Mouse (Mus musculus): ENCODE data around the gene Dhx29. TPM values are rescaled to one million over a fixed set of nuclear protein-coding genes. Genes with fewer than 3 reads are reported as not detected.

Dhx29 gene
- polyA plus RNA-seq, 1 experiment from 2014 or later = 18.0 TPM

GRCm38 (mm10) chr13:112938130-112938529 is 10.9 kb downstream of the Dhx29 start:
- no peaks in the 10 kb centered on the region for H3K27me3 ChIP-seq (replicated peaks)
- no peak overlapping the region for H3K4me3 ChIP-seq
- H3K27ac ChIP-seq (ENCODE audit: poor library complexity, severe bottlenecking) = no peak overlapping the region
- no peak overlapping the region for H3K4me2 ChIP-seq
- peaks cover 6% of the 10 kb centered on the region; the same call in 1 of the 2 replicates for H3K4me1 ChIP-seq (replicated peaks)
- H3K36me3 ChIP-seq = peaks cover 53% of the 10 kb centered on the region
- H3K9me3 ChIP-seq (replicated peaks) = no peaks in the 10 kb centered on the region
- no peak for ATAC-seq (ENCODE audit: insufficient number of reproducible peaks, low FRiP score)
- H3K9ac ChIP-seq = no peak overlapping the region
- 92% methylated on average over 8 of the region's 8 CpGs for whole genome bisulfite sequencing

- peak overlapping the region; percentile 40 for H3K4me2 ChIP-seq
- H3K4me3 ChIP-seq = peak overlapping the region; percentile 10; the same call in 1 of the 2 replicates
- H3K27me3 ChIP-seq (replicated peaks) = no peaks in the 10 kb centered on the region
- no peak overlapping the region for H3K9ac ChIP-seq
- peaks cover 64% of the 10 kb centered on the region for H3K36me3 ChIP-seq
- peaks cover 6% of the 10 kb centered on the region; the same call in 1 of the 2 replicates for H3K4me1 ChIP-seq (replicated peaks)
- no peak for ATAC-seq (ENCODE audit: insufficient number of reproducible peaks, low FRiP score)
- no peak overlapping the region for H3K27ac ChIP-seq (ENCODE audit: poor library complexity, severe bottlenecking)
- no peaks in the 10 kb centered on the region for H3K9me3 ChIP-seq (replicated peaks)
- 29% methylated on average over 15 of the region's 15 CpGs for WGBS
These were observed 14.7 kb downstream of the Dhx29 start for GRCm38 (mm10) chr13:112941879-112942330.

GRCm38 (mm10) chr13:112945312-112945711 is 18.1 kb downstream of the Dhx29 start:
- no peak overlapping the region for H3K27ac ChIP-seq (ENCODE audit: poor library complexity, severe bottlenecking)
- H3K4me3 ChIP-seq = no peak overlapping the region
- no peak for ATAC-seq (ENCODE audit: insufficient number of reproducible peaks, low FRiP score)
- peaks cover 6% of the 10 kb centered on the region; the same call in 1 of the 2 replicates for H3K4me1 ChIP-seq (replicated peaks)
- H3K4me2 ChIP-seq = no peak overlapping the region
- H3K9me3 ChIP-seq (replicated peaks) = no peaks in the 10 kb centered on the region
- no peak overlapping the region for H3K9ac ChIP-seq
- H3K36me3 ChIP-seq = peaks cover 74% of the 10 kb centered on the region
- WGBS = 92% methylated on average over 9 of the region's 9 CpGs
- no peaks in the 10 kb centered on the region for H3K27me3 ChIP-seq (replicated peaks)

GRCm38 (mm10) chr13:112945900-112946299 is 18.6 kb downstream of the Dhx29 start:
- WGBS = 82% methylated on average over 6 of the region's 6 CpGs
- Histone ChIP-seq H3K9ac (no peak overlapping the region), H3K9me3 (replicated peaks) (no peaks in the 10 kb centered on the region), H3K4me1 (replicated peaks) (peaks cover 6% of the 10 kb centered on the region; the same call in 1 of the 2 replicates), H3K27me3 (replicated peaks) (no peaks in the 10 kb centered on the region), H3K36me3 (peaks cover 78% of the 10 kb centered on the region), H3K27ac (ENCODE audit: poor library complexity, severe bottlenecking) (no peak overlapping the region), H3K4me3 (no peak overlapping the region), H3K4me2 (no peak overlapping the region)
- ATAC-seq (ENCODE audit: insufficient number of reproducible peaks, low FRiP score) = no peak

- H3K9ac ChIP-seq = no peak overlapping the region
- no peak overlapping the region for H3K4me3 ChIP-seq
- no peak overlapping the region for H3K4me2 ChIP-seq
- no peak for ATAC-seq (ENCODE audit: insufficient number of reproducible peaks, low FRiP score)
- H3K9me3 ChIP-seq (replicated peaks) = no peaks in the 10 kb centered on the region
- WGBS = 91% methylated on average over 8 of the region's 8 CpGs
- no peaks in the 10 kb centered on the region for H3K27me3 ChIP-seq (replicated peaks)
- H3K27ac ChIP-seq (ENCODE audit: poor library complexity, severe bottlenecking) = no peak overlapping the region
- H3K36me3 ChIP-seq = peaks cover 76% of the 10 kb centered on the region
- no peaks in the 10 kb centered on the region for H3K4me1 ChIP-seq (replicated peaks)
These were observed 26.8 kb downstream of the Dhx29 start for GRCm38 (mm10) chr13:112954067-112954466.

DNA sequence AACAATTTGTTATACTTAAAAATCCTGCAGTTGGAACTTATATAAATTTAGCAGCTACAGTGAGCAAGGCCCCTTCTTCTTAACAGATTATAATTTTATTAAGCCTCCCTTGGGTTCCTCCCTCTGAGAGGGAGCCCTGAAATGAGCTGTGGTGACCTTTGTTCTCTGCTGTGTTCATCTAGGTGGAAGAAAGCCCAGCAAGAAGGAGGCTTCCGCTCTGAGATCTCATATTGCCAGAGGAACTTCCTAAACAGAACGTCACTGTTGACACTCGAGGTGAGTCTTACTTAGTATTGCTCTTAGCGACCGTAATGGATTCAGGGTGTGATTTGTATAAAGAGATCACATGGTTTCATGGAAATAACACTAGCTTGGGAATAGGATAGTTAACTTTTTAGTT is 35.8 kb downstream of the Dhx29 start:
- H3K27me3 ChIP-seq (replicated peaks) = no peaks in the 10 kb centered on the region
- WGBS = 86% methylated on average over 5 of the region's 5 CpGs
- H3K4me2 ChIP-seq = no peak overlapping the region
- no peak overlapping the region for H3K9ac ChIP-seq
- no peak for ATAC-seq (ENCODE audit: insufficient number of reproducible peaks, low FRiP score)
- H3K4me1 ChIP-seq (replicated peaks) = no peaks in the 10 kb centered on the region
- no peaks in the 10 kb centered on the region for H3K9me3 ChIP-seq (replicated peaks)
- H3K36me3 ChIP-seq = peaks cover 63% of the 10 kb centered on the region
- H3K27ac ChIP-seq (ENCODE audit: poor library complexity, severe bottlenecking) = no peak overlapping the region
- H3K4me3 ChIP-seq = no peak overlapping the region

GRCm38 (mm10) chr13:112964421-112964820 is 37.2 kb downstream of the Dhx29 start:
- no peaks in the 10 kb centered on the region for H3K27me3 ChIP-seq (replicated peaks)
- WGBS = 89% methylated on average over 12 of the region's 12 CpGs
- H3K4me2 ChIP-seq = no peak overlapping the region
- H3K9ac ChIP-seq = no peak overlapping the region
- H3K9me3 ChIP-seq (replicated peaks) = no peaks in the 10 kb centered on the region
- H3K4me1 ChIP-seq (replicated peaks) = no peaks in the 10 kb centered on the region
- no peak overlapping the region for H3K27ac ChIP-seq (ENCODE audit: poor library complexity, severe bottlenecking)
- no peak overlapping the region for H3K4me3 ChIP-seq
- H3K36me3 ChIP-seq = peaks cover 62% of the 10 kb centered on the region
- ATAC-seq (ENCODE audit: insufficient number of reproducible peaks, low FRiP score) = no peak

- ATAC-seq (ENCODE audit: insufficient number of reproducible peaks, low FRiP score) = no peak
These were observed 40.0 kb downstream of the Dhx29 start for GRCm38 (mm10) chr13:112967267-112967666.

DNA sequence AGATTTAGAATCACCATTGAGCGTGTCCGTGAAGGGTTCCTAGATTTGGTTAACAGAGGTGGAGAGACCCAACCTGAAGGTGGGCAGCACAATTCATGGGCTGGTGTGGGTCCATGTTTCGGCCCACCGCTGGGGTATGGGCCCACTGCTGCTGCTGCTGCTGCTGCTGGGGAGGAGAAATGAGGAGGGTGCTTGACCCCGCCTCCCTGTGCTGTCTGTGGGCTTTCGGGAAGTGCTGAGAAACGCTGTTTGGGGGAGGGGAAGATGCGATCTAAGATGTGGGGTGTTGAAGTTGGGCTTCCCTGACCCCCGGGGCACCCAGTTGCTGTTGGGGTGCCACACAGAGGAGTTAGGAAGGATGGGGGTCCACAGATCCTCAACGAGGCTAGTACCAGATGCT is 49.5 kb downstream of the Dhx29 start:
- Histone ChIP-seq H3K4me3 (no peak overlapping the region), H3K4me2 (peak overlapping the region; percentile 30), H3K4me1 (replicated peaks) (no peaks in the 10 kb centered on the region), H3K36me3 (no peaks in the 10 kb centered on the region), H3K27me3 (replicated peaks) (peaks cover 42% of the 10 kb centered on the region), H3K9me3 (replicated peaks) (no peaks in the 10 kb centered on the region), H3K9ac (no peak overlapping the region), H3K27ac (ENCODE audit: poor library complexity, severe bottlenecking) (no peak overlapping the region)
- no peak for ATAC-seq (ENCODE audit: insufficient number of reproducible peaks, low FRiP score)
- WGBS = 39% methylated on average over 10 of the region's 10 CpGs

More at GRCm38 (mm10) chr13:112967267-112967666, 40.0 kb downstream of the Dhx29 start:
- Histone ChIP-seq H3K9ac (no peak overlapping the region), H3K36me3 (peaks cover 53% of the 10 kb centered on the region), H3K27me3 (replicated peaks) (no peaks in the 10 kb centered on the region), H3K27ac (ENCODE audit: poor library complexity, severe bottlenecking) (no peak overlapping the region), H3K4me1 (replicated peaks) (no peaks in the 10 kb centered on the region), H3K9me3 (replicated peaks) (no peaks in the 10 kb centered on the region), H3K4me2 (no peak overlapping the region), H3K4me3 (no peak overlapping the region)
- 88% methylated on average over 5 of the region's 5 CpGs for WGBS

GRCm38 (mm10) chr13:112985605-112986450 is 58.6 kb downstream of the Dhx29 start:
- peak overlapping the region; percentile 66; the same call in 1 of the 2 replicates for H3K4me3 ChIP-seq
- H3K36me3 ChIP-seq = no peaks in the 10 kb centered on the region
- no peak overlapping the region for H3K9ac ChIP-seq
- 12% methylated on average over 18 of the region's 18 CpGs for WGBS
- H3K4me1 ChIP-seq (replicated peaks) = peaks cover 37% of the 10 kb centered on the region
- H3K9me3 ChIP-seq (replicated peaks) = no peaks in the 10 kb centered on the region
- peaks cover 70% of the 10 kb centered on the region for H3K27me3 ChIP-seq (replicated peaks)
- peak overlapping the region; percentile 100; the same call in 1 of the 2 replicates for H3K4me2 ChIP-seq
- H3K27ac ChIP-seq (ENCODE audit: poor library complexity, severe bottlenecking) = no peak overlapping the region
- no peak for ATAC-seq (ENCODE audit: insufficient number of reproducible peaks, low FRiP score)

DNA sequence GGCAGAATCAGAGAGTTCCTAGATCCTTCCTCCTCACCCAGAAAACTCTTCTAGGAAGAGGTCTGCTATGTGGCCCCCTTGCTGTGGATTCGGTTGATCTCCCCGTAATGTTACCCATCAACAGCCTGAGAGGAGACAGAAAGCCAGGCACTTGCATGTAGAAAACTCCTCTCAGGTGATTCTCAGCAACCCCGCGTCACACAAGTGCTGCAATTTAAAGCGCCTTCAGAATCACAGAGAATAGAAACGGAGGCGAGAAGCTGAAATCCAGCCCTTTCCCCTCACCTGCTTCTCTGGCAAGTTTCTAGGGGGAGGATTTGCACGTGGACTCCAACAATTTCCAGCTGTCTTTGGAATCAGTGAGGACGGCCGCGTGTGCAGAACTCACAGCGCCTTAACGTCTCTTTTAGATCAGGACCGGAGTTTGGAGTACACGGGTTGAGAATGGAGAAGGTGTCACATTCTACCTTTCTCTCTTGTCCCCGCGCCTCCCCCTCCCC is 59.2 kb downstream of the Dhx29 start:
- Histone ChIP-seq H3K9ac (no peak overlapping the region), H3K27me3 (replicated peaks) (peaks cover 77% of the 10 kb centered on the region), H3K36me3 (no peaks in the 10 kb centered on the region), H3K4me3 (peak overlapping the region; percentile 66; the same call in 1 of the 2 replicates), H3K27ac (ENCODE audit: poor library complexity, severe bottlenecking) (no peak overlapping the region), H3K4me2 (peak overlapping the region; percentile 100), H3K4me1 (replicated peaks) (peaks cover 37% of the 10 kb centered on the region), H3K9me3 (replicated peaks) (no peaks in the 10 kb centered on the region)
- WGBS = 1% methylated on average over 17 of the region's 17 CpGs
- no peak for ATAC-seq (ENCODE audit: insufficient number of reproducible peaks, low FRiP score)
